Mouse (Mus musculus) MEL (cell line): ENCODE results near the gene Obp2a.
"Not testable (repeated sequence)": the region's sequence is repeated elsewhere in the genome, so short reads cannot be mapped to it uniquely, and the experiment has no call there.

ENCODE experiments used
- NRF1 ChIP-seq: IDR thresholded peaks from 2 replicates; pipeline ENCODE4 v1.6.1; 2014; ENCODE audit warnings: low read depth, mild to moderate bottlenecking, inconsistent platforms, low read length, improper control_type of control experiment, moderate library complexity; ENCODE audit not compliant: poor library complexity, insufficient read depth, severe bottlenecking
- SMC3 ChIP-seq: IDR thresholded peaks from 2 replicates; pipeline ENCODE4 v1.6.1; 2011; ENCODE audit warnings: low read depth, low read length, improper control_type of control experiment

- TF ChIP-seq SMC3, NRF1: not testable (repeated sequence)
Observed at GRCm38 (mm10) chr2:25736709-25737108, 36.9 kb downstream of the Obp2a start, which contains the start of gene Obp2b.
